Mouse (Mus musculus): ENCODE data around the gene Dmrt1. TPM values are rescaled to one million over a fixed set of nuclear protein-coding genes. Genes with fewer than 3 reads are reported as not detected.
A peak's percentile ranks its signal among the peaks of the same experiment; 100 is the strongest.

The Dmrt1 gene
- total RNA-seq, 2 experiments from 2014 or later = not detected

GRCm38 (mm10) chr19:25564430-25564829 lies 59.0 kb downstream of the Dmrt1 start:
- DNase-seq (ENCODE audit: low spot score in 2 of 2) = no peak

- no peak for DNase-seq (ENCODE audit: low spot score in 2 of 2)
Observed at GRCm38 (mm10) chr19:25569778-25570177, 64.4 kb downstream of the Dmrt1 start.

GRCm38 (mm10) chr19:25574431-25574830 lies 69.0 kb downstream of the Dmrt1 start:
- DNase-seq (ENCODE audit: low spot score in 2 of 2) = no peak

- DNase-seq (ENCODE audit: low spot score in 2 of 2) = no peak
Observed at GRCm38 (mm10) chr19:25574981-25575814, 69.8 kb downstream of the Dmrt1 start.

GRCm38 (mm10) chr19:25578358-25578757 lies 72.9 kb downstream of the Dmrt1 start:
- DNase-seq (ENCODE audit: low spot score in 2 of 2) = no peak

- DNase-seq (ENCODE audit: low spot score in 2 of 2) = no peak
Observed at GRCm38 (mm10) chr19:25579440-25579839, 74.0 kb downstream of the Dmrt1 start.

- DNase-seq (ENCODE audit: low spot score in 2 of 2) = no peak
Observed at GRCm38 (mm10) chr19:25597717-25598232, 92.4 kb downstream of the Dmrt1 start.

GRCm38 (mm10) chr19:25598626-25599025 lies 93.2 kb downstream of the Dmrt1 start:
- DNase-seq (ENCODE audit: low spot score in 2 of 2) = no peak

- DNase-seq (ENCODE audit: low spot score in 2 of 2) = no peak
Observed at GRCm38 (mm10) chr19:25601966-25602365, 96.5 kb downstream of the Dmrt1 start.

- DNase-seq (ENCODE audit: low spot score in 2 of 2) = no peak
Observed at GRCm38 (mm10) chr19:25607461-25608205, 102.2 kb downstream of the Dmrt1 start.

GRCm38 (mm10) chr19:25608206-25608580 lies 102.8 kb downstream of the Dmrt1 start:
- DNase-seq (ENCODE audit: low spot score in 2 of 2) = no peak

GRCm38 (mm10) chr19:25608961-25609850 lies 103.8 kb downstream of the Dmrt1 start:
- DNase-seq (ENCODE audit: low spot score in 2 of 2) = no peak

- peak in 1 of 2 experiments; percentile 21 for DNase-seq (ENCODE audit: low spot score in 2 of 2)
Observed at GRCm38 (mm10) chr19:25610015-25610410, 104.6 kb downstream of the Dmrt1 start, which contains the start of gene Dmrt3. Dmrt3 (plus strand) TSS chr19:25610301.

GRCm38 (mm10) chr19:25610411-25611111 lies 105.1 kb downstream of the Dmrt1 start:
- DNase-seq (ENCODE audit: low spot score in 2 of 2) = peak; percentile 15 to 30

GRCm38 (mm10) chr19:25611116-25611515 lies 105.7 kb downstream of the Dmrt1 start:
- no peak for DNase-seq (ENCODE audit: low spot score in 2 of 2)

GRCm38 (mm10) chr19:25611876-25612805 lies 106.7 kb downstream of the Dmrt1 start:
- DNase-seq (ENCODE audit: low spot score in 2 of 2) = no peak

GRCm38 (mm10) chr19:25612806-25613295 lies 107.4 kb downstream of the Dmrt1 start:
- no peak for DNase-seq (ENCODE audit: low spot score in 2 of 2)

GRCm38 (mm10) chr19:25613476-25614300 lies 108.3 kb downstream of the Dmrt1 start:
- DNase-seq (ENCODE audit: low spot score in 2 of 2) = no peak

All from layer of hippocampus, postnatal 10 days (tissue).